Mouse (Mus musculus) midbrain, embryonic 10.5 days (tissue): ENCODE measurements around the gene Gm28035. TPM values are rescaled to one million over a fixed set of nuclear protein-coding genes. Genes with fewer than 3 reads are reported as not detected.

Experiments used
- DNase-seq: peaks from one replicate; pipeline ENCODE4 v3.0.0-alpha.2; 2017; ENCODE audit warnings: low spot score
- H3K27ac ChIP-seq: fragments of 300-500 bp; sonication (generic); replicated peaks from 2 replicates; pipeline ENCODE4 v1.5.1; 2016; ENCODE audit warnings: mild to moderate bottlenecking
- H3K27me3 ChIP-seq: fragments of 300-500 bp; sonication (generic); 2 replicates; pipeline ENCODE4 v1.6.1; 2016; ENCODE audit warnings: low read depth, mild to moderate bottlenecking; ENCODE audit not compliant: poor library complexity, severe bottlenecking
- H3K36me3 ChIP-seq: fragments of 300-500 bp; sonication (generic); 2 replicates; pipeline ENCODE4 v1.6.1; 2016; ENCODE audit warnings: mild to moderate bottlenecking, moderate library complexity
- H3K4me1 ChIP-seq: fragments of 300-500 bp; sonication (generic); 2 replicates; pipeline ENCODE4 v1.6.1; 2016
- H3K4me3 ChIP-seq: fragments of 300-500 bp; sonication (generic); 2 replicates; pipeline ENCODE4 v1.5.1; 2016; ENCODE audit warnings: mild to moderate bottlenecking, moderate library complexity
- H3K9me3 ChIP-seq: fragments of 300-500 bp; sonication (generic); replicated peaks from 2 replicates; pipeline ENCODE4 v1.6.1; 2016; ENCODE audit warnings: mild to moderate bottlenecking
- WGBS: fragments of 180-500 bp; shearing (Covaris S2); methylation state at CpG from one replicate; pipeline ENCODE4 v1.1.7; 2016; 5-methylcytosine and 5-hydroxymethylcytosine counted together
- polyA plus RNA-seq: library from polyadenylated mRNA; unstranded; fragments of >200 nt; fragmentation: Nextera tagmentation; extraction: Ambion mirVana; gene quantifications from 2 replicates; pipeline ENCODE4 v1.2.1, GENCODE M21; 2016

Gm28035 gene
- polyA plus RNA-seq, 1 experiment from 2014 or later = 0.10 TPM

- DNase-seq = no peak
- peaks cover 27% of the 10 kb centered on the region for H3K4me1 ChIP-seq
- no peaks in the 10 kb centered on the region for H3K27me3 ChIP-seq
- H3K4me3 ChIP-seq = no peak overlapping the region
- 91% methylated on average over 17 of the region's 17 CpGs for WGBS
- no peak overlapping the region for H3K27ac ChIP-seq
- H3K9me3 ChIP-seq = no peaks in the 10 kb centered on the region
- H3K36me3 ChIP-seq = peaks cover 17% of the 10 kb centered on the region
Measured at GRCm38 (mm10) chr2:30269241-30269990, 29.0 kb downstream of the Gm28035 start.

GRCm38 (mm10) chr2:30270134-30270533 is 29.8 kb downstream of the Gm28035 start:
- H3K4me1 ChIP-seq = peaks cover 21% of the 10 kb centered on the region
- no peaks in the 10 kb centered on the region for H3K9me3 ChIP-seq
- no peaks in the 10 kb centered on the region for H3K27me3 ChIP-seq
- peaks cover 10% of the 10 kb centered on the region for H3K36me3 ChIP-seq
- WGBS = 80% methylated on average over 1 of the region's 1 CpGs
- DNase-seq = peak; percentile 40
- H3K27ac ChIP-seq = no peak overlapping the region
- H3K4me3 ChIP-seq = no peak overlapping the region

GRCm38 (mm10) chr2:30280743-30281142 is 40.4 kb downstream of the Gm28035 start, which contains the start of gene Gm28038:
TSS of gene Gm28038 (plus strand) at chr2:30281043.
- DNase-seq = no peak
- Histone ChIP-seq H3K27ac (no peak within 1 kb of the TSS), H3K36me3 (no peaks in the 10 kb centered on the region), H3K4me3 (no peak within 1 kb of the TSS), H3K4me1 (peaks cover 9% of the 10 kb centered on the region), H3K9me3 (no peaks in the 10 kb centered on the region), H3K27me3 (no peaks in the 10 kb centered on the region)
- 89% methylated on average over 11 of the region's 11 CpGs for WGBS

- WGBS = 85% methylated on average over 3 of the region's 3 CpGs
- H3K4me1 ChIP-seq = peaks cover 10% of the 10 kb centered on the region
- H3K36me3 ChIP-seq = no peaks in the 10 kb centered on the region
- no peak overlapping the region for H3K27ac ChIP-seq
- no peaks in the 10 kb centered on the region for H3K9me3 ChIP-seq
- no peak for DNase-seq
- H3K27me3 ChIP-seq = no peaks in the 10 kb centered on the region
- H3K4me3 ChIP-seq = no peak overlapping the region
Measured at GRCm38 (mm10) chr2:30281651-30282050, 41.3 kb downstream of the Gm28035 start.

GRCm38 (mm10) chr2:30283193-30283592 is 42.8 kb downstream of the Gm28035 start:
- Histone ChIP-seq H3K27ac (no peak overlapping the region), H3K27me3 (no peaks in the 10 kb centered on the region), H3K9me3 (0 out of 2 replicates have a peak, but pooled peaks cover under 1% of the 10 kb centered on the region), H3K4me3 (no peak overlapping the region), H3K36me3 (peaks cover 5% of the 10 kb centered on the region), H3K4me1 (peaks cover 23% of the 10 kb centered on the region)
- 100% methylated on average over 2 of the region's 2 CpGs for WGBS
- no peak for DNase-seq

- no peak overlapping the region for H3K27ac ChIP-seq
- peaks cover 19% of the 10 kb centered on the region for H3K36me3 ChIP-seq
- no peak for DNase-seq
- 91% methylated on average over 5 of the region's 5 CpGs for WGBS
- H3K27me3 ChIP-seq = no peaks in the 10 kb centered on the region
- peaks cover 23% of the 10 kb centered on the region for H3K4me1 ChIP-seq
- peak overlapping the region; percentile 71 for H3K4me3 ChIP-seq
- 0 out of 2 replicates have a peak, but pooled peaks cover 4% of the 10 kb centered on the region for H3K9me3 ChIP-seq
Measured at GRCm38 (mm10) chr2:30285004-30285403, 44.6 kb downstream of the Gm28035 start.

GRCm38 (mm10) chr2:30285416-30286181 is 45.2 kb downstream of the Gm28035 start:
- WGBS = 18% methylated on average over 38 of the region's 38 CpGs

GRCm38 (mm10) chr2:30286192-30287026 is 46.0 kb downstream of the Gm28035 start, which contains the start of the genes Dolk and Nup188:
TSS of gene Dolk (minus strand) at chr2:30286334.
TSS of gene Nup188 (plus strand) at chr2:30286397.
- Histone ChIP-seq H3K27me3 (no peaks in the 10 kb centered on the region), H3K36me3 (peaks cover 29% of the 10 kb centered on the region), H3K4me1 (peaks cover 23% of the 10 kb centered on the region), H3K27ac (peak within 1 kb of the TSS; percentile 89), H3K4me3 (peak within 1 kb of the TSS; percentile 71), H3K9me3 (0 out of 2 replicates have a peak, but pooled peaks cover 4% of the 10 kb centered on the region)
- DNase-seq = peak; percentile 97
- under 1% methylated on average over 66 of the region's 68 CpGs for WGBS

More at GRCm38 (mm10) chr2:30285416-30286181, 45.2 kb downstream of the Gm28035 start:
- H3K4me1 ChIP-seq = peaks cover 23% of the 10 kb centered on the region
- peak overlapping the region; percentile 89 for H3K27ac ChIP-seq
- no peaks in the 10 kb centered on the region for H3K27me3 ChIP-seq
- peaks cover 25% of the 10 kb centered on the region for H3K36me3 ChIP-seq
- no peak for DNase-seq
- H3K9me3 ChIP-seq = 0 out of 2 replicates have a peak, but pooled peaks cover 4% of the 10 kb centered on the region
- H3K4me3 ChIP-seq = peak overlapping the region; percentile 71

- Histone ChIP-seq H3K27me3 (no peaks in the 10 kb centered on the region), H3K4me1 (peaks cover 23% of the 10 kb centered on the region), H3K4me3 (peak overlapping the region; percentile 71), H3K9me3 (0 out of 2 replicates have a peak, but pooled peaks cover 4% of the 10 kb centered on the region), H3K36me3 (peaks cover 34% of the 10 kb centered on the region), H3K27ac (peak overlapping the region; percentile 89)
- DNase-seq = no peak
- 0% methylated on average over 10 of the region's 10 CpGs for WGBS
Measured at GRCm38 (mm10) chr2:30287027-30287373, 46.6 kb downstream of the Gm28035 start.

GRCm38 (mm10) chr2:30299525-30299924 is 59.2 kb downstream of the Gm28035 start:
- Histone ChIP-seq H3K27me3 (no peaks in the 10 kb centered on the region), H3K9me3 (no peaks in the 10 kb centered on the region), H3K27ac (no peak overlapping the region), H3K4me1 (no peaks in the 10 kb centered on the region), H3K4me3 (no peak overlapping the region), H3K36me3 (peaks cover 92% of the 10 kb centered on the region)
- 85% methylated on average over 3 of the region's 3 CpGs for WGBS
- no peak for DNase-seq

- H3K4me1 ChIP-seq = no peaks in the 10 kb centered on the region
- no peak overlapping the region for H3K27ac ChIP-seq
- peaks cover 97% of the 10 kb centered on the region for H3K36me3 ChIP-seq
- no peak for DNase-seq
- H3K9me3 ChIP-seq = no peaks in the 10 kb centered on the region
- WGBS = 93% methylated on average over 5 of the region's 5 CpGs
- H3K4me3 ChIP-seq = no peak overlapping the region
- no peaks in the 10 kb centered on the region for H3K27me3 ChIP-seq
Measured at GRCm38 (mm10) chr2:30299966-30300365, 59.6 kb downstream of the Gm28035 start.

- peaks cover 100% of the 10 kb centered on the region for H3K36me3 ChIP-seq
- no peak for DNase-seq
- WGBS = 96% methylated on average over 7 of the region's 7 CpGs
- no peaks in the 10 kb centered on the region for H3K9me3 ChIP-seq
- no peak overlapping the region for H3K4me3 ChIP-seq
- no peak overlapping the region for H3K27ac ChIP-seq
- H3K27me3 ChIP-seq = no peaks in the 10 kb centered on the region
- no peaks in the 10 kb centered on the region for H3K4me1 ChIP-seq
Measured at GRCm38 (mm10) chr2:30306087-30306486, 65.7 kb downstream of the Gm28035 start.
